Mouse (Mus musculus) midbrain, embryonic 16.5 days (tissue): ENCODE measurements around the gene Mtmr4. TPM values are rescaled to one million over a fixed set of nuclear protein-coding genes. Genes with fewer than 3 reads are reported as not detected.

Source experiments
- ATAC-seq: fragments of 200-750 bp; cut with Nextera tagmentation; 2 replicates; pipeline ENCODE4 v1.8.0; 2017; ENCODE audit warnings: moderate TSS enrichment
- H3K27ac ChIP-seq: fragments of 300-500 bp; sonication (generic); 2 replicates; pipeline ENCODE4 v1.5.1; 2014; ENCODE audit warnings: mild to moderate bottlenecking, low read length, mixed read lengths
- H3K27me3 ChIP-seq: fragments of 300-500 bp; sonication (generic); 2 replicates; pipeline ENCODE4 v1.6.1; 2014; ENCODE audit warnings: low read depth, low read length, mixed read lengths; ENCODE audit not compliant: control insufficient read depth, insufficient read depth
- H3K36me3 ChIP-seq: fragments of 300-500 bp; sonication (generic); 2 replicates; pipeline ENCODE4 v1.6.1; 2014; ENCODE audit warnings: mild to moderate bottlenecking, low read length, moderate library complexity, mixed read lengths; ENCODE audit not compliant: control insufficient read depth, insufficient read depth
- H3K4me1 ChIP-seq: fragments of 300-500 bp; sonication (generic); 2 replicates; pipeline ENCODE4 v1.6.1; 2014; ENCODE audit warnings: mild to moderate bottlenecking, low read length, mixed read lengths; ENCODE audit not compliant: control insufficient read depth, insufficient read depth
- H3K4me2 ChIP-seq: fragments of 300-500 bp; sonication (generic); 2 replicates; pipeline ENCODE4 v1.6.1; 2014; ENCODE audit warnings: mild to moderate bottlenecking, low read length, mixed read lengths
- H3K4me3 ChIP-seq: fragments of 300-500 bp; sonication (generic); 2 replicates; pipeline ENCODE4 v1.5.1; 2014; ENCODE audit warnings: low read depth, mild to moderate bottlenecking, low read length, moderate library complexity, mixed read lengths
- H3K9ac ChIP-seq: fragments of 300-500 bp; sonication (generic); 2 replicates; pipeline ENCODE4 v1.6.1; 2014; ENCODE audit warnings: low read depth, low read length, mixed read lengths
- H3K9me3 ChIP-seq: fragments of 300-500 bp; sonication (generic); replicated peaks from 2 replicates; pipeline ENCODE4 v1.6.1; 2014; ENCODE audit warnings: mild to moderate bottlenecking, low read length, mixed read lengths; ENCODE audit not compliant: control insufficient read depth, poor library complexity, severe bottlenecking
- WGBS: fragments of 180-500 bp; shearing (Covaris S2); extraction: QIAGEN DNeasy Blood & Tissue Kit; methylation state at CpG from one replicate; pipeline ENCODE4 v1.1.7; 2014; 5-methylcytosine and 5-hydroxymethylcytosine counted together
- polyA plus RNA-seq: library from polyadenylated mRNA; unstranded; fragments of >200 nt; fragmentation: Nextera tagmentation; extraction: Ambion mirVana; gene quantifications from 2 replicates; pipeline ENCODE4 v1.2.1, GENCODE M21; 2015

Mtmr4 gene
- polyA plus RNA-seq, 1 experiment from 2014 or later = 54.5 TPM

- Histone ChIP-seq H3K9me3 (no peaks in the 10 kb centered on the region), H3K27me3 (no peaks in the 10 kb centered on the region), H3K4me1 (peaks cover 29% of the 10 kb centered on the region), H3K4me3 (peak overlapping the region; percentile 67), H3K9ac (peak overlapping the region; percentile 77), H3K27ac (peak overlapping the region; percentile 89), H3K36me3 (no peaks in the 10 kb centered on the region), H3K4me2 (peak overlapping the region; percentile 87)
- no peak for ATAC-seq
- 1% methylated on average over 25 of the region's 25 CpGs for WGBS
Measured at GRCm38 (mm10) chr11:87590841-87591525, 979 bp upstream of the Mtmr4 start.

GRCm38 (mm10) chr11:87592354-87592695 is 363 bp downstream of the Mtmr4 start:
- Histone ChIP-seq H3K9ac (peak overlapping the region; percentile 74), H3K9me3 (no peaks in the 10 kb centered on the region), H3K4me2 (peak overlapping the region; percentile 81), H3K4me1 (peaks cover 40% of the 10 kb centered on the region), H3K27me3 (no peaks in the 10 kb centered on the region), H3K4me3 (peak overlapping the region; percentile 67), H3K36me3 (0 out of 2 replicates have a peak, but pooled peaks cover under 1% of the 10 kb centered on the region), H3K27ac (peak overlapping the region; percentile 88)
- ATAC-seq = no peak; the same call in 1 of the 2 replicates
- 0% methylated on average over 15 of the region's 15 CpGs for WGBS

- ATAC-seq = no peak
- Histone ChIP-seq H3K27ac (peak overlapping the region; percentile 88), H3K4me2 (peak overlapping the region; percentile 81), H3K36me3 (peaks cover 5% of the 10 kb centered on the region), H3K9ac (peak overlapping the region; percentile 74), H3K4me3 (peak overlapping the region; percentile 67), H3K9me3 (no peaks in the 10 kb centered on the region), H3K27me3 (no peaks in the 10 kb centered on the region), H3K4me1 (peaks cover 41% of the 10 kb centered on the region)
- WGBS = 37% methylated on average over 13 of the region's 13 CpGs
Measured at GRCm38 (mm10) chr11:87592713-87593598, 994 bp downstream of the Mtmr4 start.

GRCm38 (mm10) chr11:87595327-87595841 is 3.4 kb downstream of the Mtmr4 start:
- no peaks in the 10 kb centered on the region for H3K27me3 ChIP-seq
- H3K27ac ChIP-seq = peak overlapping the region; percentile 74
- peaks cover 25% of the 10 kb centered on the region for H3K36me3 ChIP-seq
- peaks cover 34% of the 10 kb centered on the region for H3K4me1 ChIP-seq
- H3K4me3 ChIP-seq = peak overlapping the region; percentile 54
- WGBS = 2% methylated on average over 26 of the region's 37 CpGs
- H3K9ac ChIP-seq = peak overlapping the region; percentile 82
- no peaks in the 10 kb centered on the region for H3K9me3 ChIP-seq
- H3K4me2 ChIP-seq = peak overlapping the region; percentile 68
- ATAC-seq = peak; percentile 49

GRCm38 (mm10) chr11:87595976-87596375 is 4.0 kb downstream of the Mtmr4 start:
- no peaks in the 10 kb centered on the region for H3K9me3 ChIP-seq
- WGBS = under 1% methylated on average over 7 of the region's 7 CpGs
- H3K4me2 ChIP-seq = peak overlapping the region; percentile 68
- peaks cover 31% of the 10 kb centered on the region for H3K4me1 ChIP-seq
- peaks cover 29% of the 10 kb centered on the region for H3K36me3 ChIP-seq
- no peaks in the 10 kb centered on the region for H3K27me3 ChIP-seq
- peak overlapping the region; percentile 82 for H3K9ac ChIP-seq
- H3K4me3 ChIP-seq = peak overlapping the region; percentile 54
- peak overlapping the region; percentile 74 for H3K27ac ChIP-seq
- no peak for ATAC-seq

- Histone ChIP-seq H3K9me3 (no peaks in the 10 kb centered on the region), H3K9ac (peak overlapping the region; percentile 82), H3K36me3 (peaks cover 29% of the 10 kb centered on the region), H3K27me3 (no peaks in the 10 kb centered on the region), H3K4me3 (peak overlapping the region; percentile 54), H3K4me1 (peaks cover 31% of the 10 kb centered on the region), H3K27ac (peak overlapping the region; percentile 74), H3K4me2 (peak overlapping the region; percentile 68)
- 18% methylated on average over 2 of the region's 2 CpGs for WGBS
- no peak for ATAC-seq
Measured at GRCm38 (mm10) chr11:87596492-87596891, 4.5 kb downstream of the Mtmr4 start.

GRCm38 (mm10) chr11:87597061-87597460 is 5.1 kb downstream of the Mtmr4 start:
- no peaks in the 10 kb centered on the region for H3K27me3 ChIP-seq
- peaks cover 31% of the 10 kb centered on the region for H3K4me1 ChIP-seq
- no peak for ATAC-seq
- H3K27ac ChIP-seq = peak overlapping the region; percentile 74
- H3K9ac ChIP-seq = peak overlapping the region; percentile 82
- H3K4me3 ChIP-seq = peak overlapping the region; percentile 54
- peaks cover 35% of the 10 kb centered on the region for H3K36me3 ChIP-seq
- no peaks in the 10 kb centered on the region for H3K9me3 ChIP-seq
- peak overlapping the region; percentile 68 for H3K4me2 ChIP-seq

- Histone ChIP-seq H3K9me3 (no peaks in the 10 kb centered on the region), H3K4me1 (peaks cover 20% of the 10 kb centered on the region), H3K36me3 (peaks cover 57% of the 10 kb centered on the region), H3K4me3 (no peak overlapping the region), H3K27ac (no peak overlapping the region), H3K9ac (no peak overlapping the region), H3K27me3 (no peaks in the 10 kb centered on the region), H3K4me2 (no peak overlapping the region)
- ATAC-seq = no peak
- WGBS = 87% methylated on average over 13 of the region's 13 CpGs
Measured at GRCm38 (mm10) chr11:87599395-87600089, 7.6 kb downstream of the Mtmr4 start.
